Mouse (Mus musculus): Measurements from ENCODE around the gene Ubald2.
A peak's percentile ranks its signal among the peaks of the same experiment; 100 is the strongest.

Gene Ubald2

DNA sequence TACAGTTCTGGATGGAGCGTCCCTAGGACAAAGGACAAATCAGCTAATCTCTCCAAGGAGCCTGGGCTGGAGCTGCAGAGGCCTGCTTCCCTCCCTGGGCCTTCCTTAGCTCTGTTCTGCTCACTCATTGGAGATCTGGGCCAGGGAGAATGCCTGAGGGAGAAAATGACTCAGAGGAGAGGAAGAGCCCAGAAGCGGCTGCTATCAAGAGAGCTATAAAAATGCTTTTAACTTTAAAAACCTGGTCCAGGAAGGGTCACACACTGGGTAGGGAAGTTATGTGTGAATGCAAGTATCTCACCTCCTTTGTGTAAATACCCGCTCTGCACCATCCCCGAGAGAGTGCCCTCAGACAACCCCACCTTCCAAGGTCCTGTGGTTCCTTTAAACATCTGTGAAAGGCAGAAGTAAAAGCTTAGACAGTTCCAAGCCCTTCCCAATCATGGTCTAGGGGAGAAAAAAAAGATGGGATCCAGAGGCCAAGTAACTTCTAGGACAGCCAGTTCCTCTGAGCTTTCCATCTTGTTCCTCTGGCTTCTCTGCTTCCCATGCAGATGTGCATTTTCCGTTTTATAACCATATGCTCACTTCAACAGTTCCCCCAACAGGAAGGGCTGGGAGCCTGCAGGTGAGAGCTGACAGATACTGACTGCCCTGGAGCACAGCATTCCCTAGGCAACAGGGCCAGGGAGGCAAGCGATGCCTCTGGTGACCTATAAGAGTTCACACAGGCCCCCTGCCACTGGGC lies 17.5 kb upstream of the Ubald2 start:
- DNase-seq (ENCODE audit: low read depth, low spot score) = no peak

DNA sequence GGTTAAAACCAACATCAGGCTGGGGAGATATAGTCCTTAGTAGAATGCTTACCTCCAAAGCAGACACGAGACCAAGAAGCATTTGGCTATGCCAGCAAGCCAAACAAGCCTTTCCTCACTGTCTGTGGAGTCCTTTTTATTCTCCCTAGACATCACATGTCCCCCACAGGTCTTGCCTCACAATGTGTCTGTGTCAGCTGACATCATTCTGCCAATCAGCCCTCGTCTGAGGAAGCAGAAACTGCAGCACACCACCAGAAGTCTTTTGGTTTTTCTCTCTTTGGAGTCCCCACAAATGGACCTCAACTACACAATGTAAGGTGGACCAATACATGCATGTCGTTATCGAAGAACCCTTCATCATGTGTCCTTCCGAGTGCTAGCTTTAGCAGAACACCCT lies 16.8 kb upstream of the Ubald2 start:
- no peak for DNase-seq (ENCODE audit: low read depth, low spot score)

DNA sequence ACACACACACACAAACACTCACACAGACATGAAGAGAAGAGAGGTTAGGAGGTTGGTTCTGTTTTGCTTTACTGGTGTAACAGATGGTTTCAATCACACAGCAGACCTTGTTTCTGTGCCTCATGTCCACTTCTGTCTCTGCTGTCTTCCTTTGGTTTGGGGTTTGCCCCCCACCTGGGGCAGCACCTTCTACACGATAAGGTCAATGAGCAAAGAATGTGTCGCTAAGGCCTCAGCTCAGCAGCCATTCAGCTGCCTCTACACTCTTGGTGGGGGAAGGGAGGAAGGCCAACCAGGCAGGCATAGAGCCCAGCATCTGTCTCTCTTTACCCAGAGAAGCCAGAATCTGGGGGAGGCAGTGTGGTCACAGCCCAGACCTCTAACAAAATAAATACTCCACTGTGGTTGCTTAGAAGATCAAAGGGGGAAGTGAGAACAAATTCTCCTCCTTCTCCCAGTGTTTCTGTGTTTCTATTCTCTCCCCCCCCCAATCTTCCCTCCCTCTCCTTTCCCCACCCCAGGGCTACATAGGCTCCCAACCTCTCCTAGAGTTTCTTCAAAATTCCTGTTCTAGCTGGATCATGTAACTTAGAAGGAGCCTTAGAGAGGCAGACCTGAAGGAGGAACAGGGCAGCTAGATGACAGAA lies 15.6 kb upstream of the Ubald2 start:
- DNase-seq (ENCODE audit: low read depth, low spot score) = no peak

DNA sequence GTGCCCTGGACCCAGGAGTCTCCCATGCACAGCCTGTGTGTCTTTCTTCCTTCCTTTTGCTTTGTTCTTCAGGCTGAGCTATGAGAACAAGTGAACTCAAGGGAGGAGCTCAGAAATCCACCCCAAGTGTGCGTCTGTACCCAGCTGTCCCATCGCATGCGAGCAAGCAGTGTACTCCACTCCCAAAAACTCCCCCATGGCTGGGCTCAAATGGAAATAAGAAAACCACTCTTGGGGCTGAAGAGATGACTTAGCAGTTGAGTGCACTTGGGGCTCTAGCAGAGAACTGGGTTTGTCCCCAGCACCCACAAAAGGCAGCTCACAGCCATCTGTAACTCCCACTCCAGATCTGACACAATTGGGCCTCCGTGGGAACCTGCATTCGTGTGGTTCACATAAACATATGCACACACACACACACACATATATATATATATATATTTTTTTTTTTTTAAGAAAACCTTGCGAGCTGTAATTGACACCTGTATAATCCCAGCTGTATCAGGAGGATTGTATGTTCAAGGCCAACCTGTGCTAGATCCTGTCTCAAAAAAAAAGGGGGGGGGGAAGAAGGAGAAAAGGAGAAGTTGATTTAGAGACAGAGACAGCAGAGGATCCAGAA lies 14.9 kb upstream of the Ubald2 start:
- no peak for DNase-seq (ENCODE audit: low read depth, low spot score)

DNA sequence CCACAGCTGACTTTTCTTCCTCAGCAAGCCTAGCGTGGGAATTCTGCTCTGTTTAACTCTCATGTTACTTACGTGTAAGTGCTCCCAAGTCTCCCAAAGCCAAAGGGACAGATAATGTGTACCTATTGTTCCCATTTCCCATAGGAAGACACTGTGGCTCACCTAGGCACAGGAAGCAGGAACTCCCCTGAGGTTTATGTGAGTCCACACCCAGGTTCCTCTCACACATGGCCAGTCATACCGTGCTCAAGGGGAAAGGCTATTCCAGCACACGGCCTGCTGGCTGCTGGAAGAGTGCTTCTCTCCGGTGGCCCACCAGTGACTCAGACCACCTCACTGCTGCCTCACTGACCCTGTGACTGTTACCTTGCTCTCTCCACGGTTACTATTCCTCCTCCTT lies 12.8 kb upstream of the Ubald2 start:
- no peak for DNase-seq (ENCODE audit: low read depth, low spot score)

DNA sequence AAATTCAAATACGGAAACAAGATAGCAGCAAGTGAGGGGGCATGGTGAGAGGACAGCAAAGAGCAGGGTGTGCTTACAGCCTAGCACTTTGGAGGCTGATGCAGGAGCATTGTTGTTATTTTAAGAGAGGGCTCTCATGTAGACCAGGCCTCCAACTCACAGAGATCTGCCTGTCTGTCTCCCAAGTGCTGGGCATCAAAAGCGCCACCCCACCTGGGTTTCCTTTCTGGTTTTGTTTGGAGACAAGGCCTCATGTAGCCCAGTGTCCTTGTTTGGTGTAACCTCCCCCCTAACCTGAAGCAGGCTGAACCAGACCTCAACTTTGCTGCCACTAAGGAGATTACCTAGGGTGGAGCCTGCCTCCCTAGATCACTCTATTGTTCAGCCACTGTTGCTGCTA lies 11.3 kb upstream of the Ubald2 start:
- DNase-seq (ENCODE audit: low read depth, low spot score) = no peak

DNA sequence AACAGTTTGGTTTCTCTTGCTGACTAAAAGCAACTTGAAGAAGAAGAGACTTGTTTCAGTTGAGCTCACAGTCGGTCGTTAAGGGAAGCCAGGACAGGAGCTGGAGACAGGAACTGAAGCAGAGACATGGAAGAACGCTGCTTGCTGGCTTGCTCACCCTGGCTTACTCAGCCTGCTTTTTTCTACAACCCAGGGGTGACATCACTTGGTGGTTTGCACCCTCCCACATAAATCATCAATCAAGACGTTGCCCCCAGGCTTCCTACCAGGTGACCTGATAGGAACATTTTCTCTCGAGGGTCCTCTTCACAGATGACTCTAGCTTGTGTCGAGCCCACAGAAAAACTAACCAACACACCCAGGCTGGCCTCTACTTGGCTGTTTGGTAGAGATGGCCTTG lies 10.7 kb upstream of the Ubald2 start:
- no peak for DNase-seq (ENCODE audit: low read depth, low spot score)

DNA sequence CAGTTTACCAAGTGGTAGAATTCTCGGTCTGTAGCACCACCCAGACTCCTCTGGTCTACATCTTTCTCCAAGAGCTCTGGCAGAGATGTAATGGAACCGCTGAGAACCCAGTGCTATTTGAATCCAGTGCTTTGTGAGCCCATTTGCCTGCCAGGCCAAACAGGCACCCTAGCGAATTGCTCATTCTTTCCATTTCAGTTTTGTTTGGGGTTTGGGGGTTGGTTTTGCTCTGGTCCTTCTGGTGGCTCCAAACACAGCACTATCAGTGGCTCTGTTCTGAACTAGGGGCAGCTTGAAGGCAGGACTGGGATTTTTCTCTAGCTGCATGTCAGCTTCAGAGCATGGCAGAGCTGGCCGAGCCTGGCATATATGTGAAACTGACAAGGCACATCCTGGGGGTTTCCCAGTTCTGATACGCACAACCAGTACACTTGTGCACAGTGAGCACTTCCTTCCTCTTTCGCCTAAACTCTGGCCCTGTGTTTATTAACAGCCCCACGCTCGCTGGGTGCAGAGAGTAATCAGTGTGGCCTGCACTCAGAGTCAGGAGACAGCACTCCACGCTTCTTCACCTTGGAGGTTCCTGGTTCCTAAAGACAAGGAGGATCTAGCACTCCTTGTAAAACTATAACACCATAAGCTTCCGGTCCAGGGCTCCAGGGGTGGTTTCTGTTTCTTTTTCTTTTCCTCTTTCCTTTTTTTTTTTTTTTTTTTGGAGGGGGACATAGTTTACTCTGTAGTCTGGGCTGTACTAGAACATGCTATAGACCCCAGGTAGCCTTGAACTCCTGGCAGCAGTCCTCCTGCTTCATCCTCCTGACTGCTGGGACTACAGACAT lies 9.9 kb upstream of the Ubald2 start:
- DNase-seq (ENCODE audit: low read depth, low spot score) = no peak

DNA sequence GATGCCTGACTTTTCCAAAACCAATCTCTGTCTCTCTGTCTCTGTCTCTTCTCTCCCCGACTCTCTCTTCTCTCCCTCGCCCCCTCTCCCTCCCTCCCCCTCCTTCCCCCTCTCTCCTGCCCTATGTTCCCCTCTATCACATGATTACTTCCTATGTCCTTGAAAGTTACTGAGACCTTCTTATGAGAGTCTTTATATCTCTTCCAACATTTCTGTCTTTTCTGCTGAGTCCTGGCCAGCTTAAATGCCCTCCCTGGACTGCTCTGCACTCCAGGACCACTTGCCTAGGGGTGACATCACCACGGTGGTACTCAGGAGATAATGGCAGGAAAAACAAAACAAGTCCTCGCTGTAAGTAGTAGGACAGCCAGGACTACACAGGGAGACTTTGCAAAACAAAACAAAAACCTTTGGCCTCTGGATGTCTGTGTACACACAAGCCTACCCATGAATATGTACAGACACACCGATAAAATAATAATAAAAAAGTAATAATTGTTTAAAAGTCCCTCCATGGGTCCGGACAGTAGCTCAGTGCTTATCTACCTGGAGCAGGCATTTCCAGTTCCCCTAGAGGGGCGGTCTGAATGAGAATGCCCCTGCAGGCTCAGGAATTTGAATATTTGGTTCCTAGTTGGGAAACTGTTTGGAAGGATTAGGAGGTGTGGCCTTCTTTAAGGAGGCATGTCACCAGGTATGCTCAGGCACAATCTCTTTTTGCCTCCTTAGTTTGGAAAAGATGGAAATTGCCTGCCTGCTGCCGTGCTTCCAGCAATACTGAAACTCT lies 9.1 kb upstream of the Ubald2 start:
- peak; percentile 21 for DNase-seq (ENCODE audit: low read depth, low spot score)

DNA sequence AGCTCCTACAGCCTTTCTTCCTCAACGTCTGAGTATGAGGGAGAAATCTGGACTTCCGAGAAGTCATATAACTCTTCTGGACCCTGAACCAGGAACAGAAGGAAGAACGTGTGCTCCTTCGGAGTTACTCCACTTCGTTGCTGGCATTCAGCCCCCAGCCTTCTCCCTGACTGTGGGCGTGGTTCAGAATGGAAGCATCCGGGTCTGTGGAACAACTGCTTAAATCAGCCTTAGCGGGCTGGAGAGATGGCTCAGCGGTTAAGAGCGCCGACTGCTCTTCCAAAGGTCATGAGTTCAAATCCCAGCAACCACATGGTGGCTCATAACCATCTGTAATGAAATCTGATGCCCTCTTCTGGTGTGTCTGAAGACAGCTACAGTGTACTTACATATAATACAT lies 7.6 kb upstream of the Ubald2 start:
- peak; percentile 90 for DNase-seq (ENCODE audit: low read depth, low spot score)

DNA sequence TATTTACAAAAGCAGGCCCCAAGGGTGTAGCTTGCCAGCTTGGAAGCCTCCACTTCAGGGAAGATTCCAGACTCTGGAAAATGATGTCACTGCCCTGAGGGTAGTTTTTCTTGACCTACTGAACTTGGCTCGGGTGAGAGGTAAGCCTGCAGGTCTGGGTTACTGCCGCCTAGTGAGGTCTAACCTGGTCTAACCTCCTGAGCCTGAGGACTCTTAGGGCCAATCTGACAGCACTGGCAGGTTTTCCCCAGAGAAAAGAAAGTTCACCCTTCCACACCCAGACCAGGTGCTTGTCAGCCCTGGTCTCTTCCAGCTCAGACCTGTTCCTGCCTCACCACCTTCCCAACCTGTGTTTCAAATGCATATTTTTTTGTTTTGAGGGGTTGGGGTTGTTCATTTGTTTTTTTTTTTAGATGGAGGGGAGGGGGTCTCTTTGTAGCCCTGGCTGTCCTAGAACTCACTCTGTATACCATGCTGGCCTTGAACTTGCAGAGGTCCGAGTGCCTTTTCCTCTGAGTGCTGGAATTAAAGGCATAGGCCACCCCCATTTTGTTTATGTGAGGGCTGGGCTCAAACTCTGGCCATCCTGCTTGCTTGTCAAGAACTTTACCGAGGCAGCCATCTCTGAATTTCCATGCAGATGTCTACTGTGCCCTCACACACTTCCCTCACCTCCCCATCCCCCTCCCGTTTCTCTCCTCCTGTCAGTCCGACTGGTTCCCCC lies 6.9 kb upstream of the Ubald2 start:
- peak; percentile 92 for DNase-seq (ENCODE audit: low read depth, low spot score)

DNA sequence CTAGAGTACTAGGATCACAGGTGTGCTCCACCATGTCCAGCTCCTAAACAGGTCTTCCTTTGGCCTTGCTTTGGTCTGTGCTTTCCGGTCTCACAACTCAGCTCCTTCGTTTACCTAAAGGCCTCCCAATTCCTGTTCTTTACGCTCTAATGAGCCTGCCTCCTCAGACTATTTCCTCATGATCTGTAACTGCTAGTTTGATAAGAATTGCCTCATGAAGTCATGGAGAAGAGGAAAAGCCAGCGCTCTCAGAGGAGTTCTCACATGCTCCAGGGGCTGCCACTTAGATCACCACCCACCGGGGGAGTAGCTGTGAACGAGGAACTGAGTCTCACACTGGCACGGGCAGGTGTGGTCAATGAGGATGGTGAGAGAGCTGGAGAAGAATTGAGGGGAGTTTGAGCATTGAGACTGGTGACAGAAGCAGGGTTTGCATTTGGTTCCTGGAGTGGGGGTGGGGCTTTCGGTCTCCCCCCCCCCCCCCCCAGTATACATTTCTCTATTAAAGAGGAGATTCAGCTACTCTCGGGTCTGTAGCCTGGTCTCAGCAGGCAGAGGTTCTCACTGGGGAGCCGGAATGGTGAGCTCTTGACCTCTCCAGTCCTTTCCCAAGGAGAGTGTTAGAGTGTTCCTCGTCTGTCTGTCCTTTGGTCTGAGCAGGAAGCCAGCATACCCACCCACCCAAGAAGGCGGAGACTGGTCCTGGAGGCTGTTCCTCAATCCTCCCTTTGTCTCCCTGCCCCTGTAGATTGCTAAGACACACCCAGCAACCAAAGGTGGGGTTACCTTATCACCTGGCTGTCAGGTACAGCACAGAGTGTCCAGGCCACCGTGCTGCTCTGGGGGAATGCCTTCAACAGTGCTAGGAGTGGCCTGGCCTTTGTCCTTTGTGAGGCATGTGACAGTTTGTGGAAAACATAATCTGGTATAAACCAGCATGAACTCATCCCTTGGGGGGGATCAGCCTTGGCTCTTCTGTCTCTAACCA lies 4.7 kb upstream of the Ubald2 start:
- peak; percentile 89 for DNase-seq (ENCODE audit: low read depth, low spot score)

DNA sequence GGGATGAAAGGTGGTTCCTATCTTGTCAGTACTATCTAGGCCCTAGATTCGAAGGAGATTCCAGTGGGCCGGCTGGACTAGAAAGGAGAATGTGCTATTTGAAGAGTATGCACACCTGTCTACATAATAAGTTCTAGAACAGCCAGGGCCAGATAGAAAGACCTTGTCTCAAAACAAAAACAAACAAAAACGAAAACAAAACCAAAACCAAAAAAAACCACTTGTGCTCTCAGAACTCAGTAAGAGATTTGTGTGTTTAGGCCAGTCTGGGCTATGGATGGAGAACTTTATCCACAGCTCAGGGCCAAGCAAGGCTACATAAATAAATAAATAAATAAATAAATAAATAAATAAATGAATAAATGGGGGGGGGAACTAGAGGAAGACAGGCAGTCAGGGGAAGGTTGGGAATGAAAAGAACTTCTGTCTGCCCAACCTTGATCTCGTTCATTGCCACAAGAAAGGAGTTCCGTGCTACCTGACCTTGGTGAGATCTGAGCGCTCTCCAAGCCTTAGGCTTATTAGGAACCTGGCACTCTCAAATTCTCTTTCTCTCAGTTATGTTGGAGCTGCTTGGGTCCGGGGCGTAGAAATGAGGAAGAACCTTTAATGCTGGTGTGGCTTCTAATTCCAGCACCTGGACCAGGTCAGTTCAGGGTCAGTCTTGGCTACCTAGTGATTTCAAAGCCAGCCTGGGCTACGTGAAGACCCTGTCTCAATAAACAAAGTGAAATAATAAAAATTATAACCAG lies 3.9 kb upstream of the Ubald2 start:
- DNase-seq (ENCODE audit: low read depth, low spot score) = no peak

DNA sequence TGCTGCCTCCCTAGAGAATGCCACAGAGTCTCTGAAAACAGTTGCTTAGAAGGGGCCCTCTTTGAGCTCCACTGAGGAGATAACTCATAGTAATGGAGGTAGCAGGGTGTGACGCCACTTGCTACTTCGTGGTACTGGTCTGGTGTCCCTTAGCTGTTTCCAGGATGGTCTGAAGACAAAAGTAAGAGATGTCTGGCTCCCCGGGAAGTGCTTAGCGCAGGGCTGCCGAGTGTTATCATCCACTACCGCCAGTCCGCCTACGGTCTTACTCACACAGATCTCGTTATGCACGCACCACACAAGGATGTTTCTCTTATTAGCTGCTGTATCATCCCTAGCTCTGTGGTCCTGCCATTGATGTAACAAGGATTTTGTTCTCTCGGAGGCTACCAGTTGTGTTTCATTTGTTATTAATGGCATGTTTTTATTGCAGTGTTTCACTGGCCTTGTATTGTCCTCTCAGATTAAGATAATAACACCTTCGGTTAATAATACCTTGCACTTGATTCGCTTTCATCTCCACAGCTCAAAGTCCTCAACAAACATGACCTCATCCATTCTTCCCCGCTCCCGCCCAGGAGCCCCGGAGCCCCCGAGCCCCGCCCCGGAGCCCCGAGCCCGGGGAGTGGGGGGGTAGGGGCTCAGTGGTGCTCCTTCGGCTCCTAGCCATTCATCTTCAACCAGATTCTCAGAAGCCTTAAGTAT lies 3.0 kb upstream of the Ubald2 start:
- DNase-seq (ENCODE audit: low read depth, low spot score) = no peak

DNA sequence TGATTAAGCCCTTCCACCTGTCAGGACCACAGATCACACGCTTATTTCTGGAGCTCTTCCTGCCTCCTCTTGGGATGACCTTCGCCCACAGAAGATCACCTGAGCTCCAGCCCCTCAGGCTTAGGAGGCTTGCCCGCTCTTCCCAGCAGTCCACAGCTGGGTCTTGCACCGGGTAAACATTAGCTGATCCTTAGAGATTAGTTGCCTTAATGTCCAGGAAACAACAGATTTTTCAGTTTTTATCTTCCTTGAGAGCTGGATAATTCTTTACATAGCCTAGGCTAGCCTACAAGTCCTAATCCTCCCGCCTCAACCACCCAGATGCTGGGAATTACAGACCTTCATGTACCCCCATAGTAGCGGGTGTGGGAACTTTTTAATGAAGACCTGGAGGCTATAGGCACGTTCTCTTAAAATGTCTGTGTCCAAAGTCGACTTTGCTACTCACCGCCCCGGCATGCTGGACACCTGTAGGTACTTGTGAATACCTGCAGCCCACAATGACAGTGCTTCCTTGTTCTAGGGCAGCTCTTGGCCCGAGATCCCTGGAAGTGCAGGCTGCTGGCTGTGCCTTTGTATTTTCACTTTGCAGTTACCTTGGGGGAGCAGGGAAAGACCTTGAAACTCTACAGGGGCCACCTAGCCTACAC lies 2.3 kb upstream of the Ubald2 start:
- DNase-seq (ENCODE audit: low read depth, low spot score) = peak; percentile 70

DNA sequence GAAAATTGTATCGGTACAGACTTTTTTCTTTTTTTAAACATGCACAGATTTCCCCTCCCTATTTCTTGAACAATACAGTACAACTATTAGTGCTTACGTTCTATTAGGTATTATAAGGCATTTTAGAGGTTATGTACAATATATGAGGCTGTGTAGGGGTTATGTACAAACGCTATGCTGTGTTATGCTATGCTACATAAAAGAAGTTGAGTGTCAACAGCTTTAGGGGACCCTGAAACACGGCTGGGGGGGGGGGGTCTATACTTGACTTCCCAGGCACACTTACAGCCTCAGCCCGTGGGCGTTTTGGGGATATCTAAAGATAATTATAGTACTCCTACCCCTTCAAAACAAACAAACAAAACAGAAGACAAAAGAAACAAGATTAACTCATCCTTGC lies 1.8 kb upstream of the Ubald2 start:
- DNase-seq (ENCODE audit: low read depth, low spot score) = no peak

DNA sequence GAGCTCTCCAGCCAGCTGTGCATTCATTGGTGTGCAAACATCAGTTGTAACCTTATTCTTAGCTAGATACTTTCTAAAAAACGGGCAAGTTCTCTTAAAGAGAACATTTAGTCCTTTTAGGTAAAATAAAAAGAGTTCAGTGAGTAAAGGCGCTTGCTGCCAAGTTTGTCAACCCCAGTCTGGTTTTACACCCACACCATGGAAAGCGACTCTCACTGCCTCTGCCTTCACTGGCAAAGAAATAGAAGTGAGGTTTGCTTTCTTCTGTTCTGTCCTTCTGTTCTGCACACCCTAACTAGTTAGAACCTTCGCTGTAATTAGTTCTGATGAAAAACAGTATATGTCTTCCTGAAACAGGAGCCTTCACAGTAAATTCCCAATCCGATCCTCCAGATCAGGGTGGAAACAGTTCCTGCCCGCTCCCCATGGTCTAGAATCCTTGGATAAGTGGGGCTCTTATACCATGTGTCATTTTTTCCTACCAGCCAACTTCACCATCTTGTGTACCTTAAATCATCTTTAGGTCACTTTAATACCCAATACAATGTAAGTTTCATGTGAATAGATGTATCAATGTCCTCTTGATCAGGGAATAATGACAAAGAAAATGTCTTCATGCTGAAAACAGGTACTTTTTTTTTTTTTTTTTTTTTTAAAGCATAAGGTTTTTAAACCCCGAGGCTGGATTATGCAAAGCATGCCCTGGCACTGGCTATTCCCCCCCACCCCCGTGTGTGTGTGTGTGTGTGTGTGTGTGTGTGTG lies 1.1 kb upstream of the Ubald2 start:
- DNase-seq (ENCODE audit: low read depth, low spot score) = no peak
